Mouse (Mus musculus): ENCODE data around the gene Scrn2.

DNA sequence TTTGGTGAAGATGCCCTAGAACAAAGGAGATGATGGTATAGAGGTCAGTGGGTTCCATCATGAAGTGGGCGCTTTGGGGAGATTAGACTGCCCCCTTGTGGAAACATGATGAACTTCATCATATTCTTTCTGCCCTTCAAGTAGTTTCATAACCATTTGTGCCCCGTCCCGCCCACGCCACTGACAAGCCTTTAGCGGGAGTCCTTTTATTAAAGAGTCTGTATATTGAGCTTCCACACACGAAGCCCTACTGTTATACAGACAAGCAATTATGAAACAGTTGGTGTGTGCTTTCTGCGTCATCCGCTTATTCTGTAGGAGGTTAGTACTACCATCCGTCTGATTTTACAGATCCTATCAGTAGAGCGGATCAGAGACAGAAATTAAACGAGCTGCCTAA, 53.2 kb downstream of the Scrn2 start:
- TF ChIP-seq MAFK (IDR thresholded peaks at IDR 0.05; ENCODE audit: insufficient read depth, low read depth, low read length) (no peak), ZC3H11A (IDR thresholded peaks at IDR 0.05; ENCODE audit: borderline replicate concordance, low read depth, low read length) (no peak; the same call in 1 of the 2 replicates), CHD2 (IDR thresholded peaks at IDR 0.05; ENCODE audit: low read depth, low read length) (no peak), ZNF384 (IDR thresholded peaks at IDR 0.05; ENCODE audit: low read depth, low read length) (no peak), HCFC1 (IDR thresholded peaks at IDR 0.05; ENCODE audit: borderline replicate concordance, insufficient read depth, low read length) (no peak)

Data from ES-E14 (cell line).